In the genomic region with DNA sequence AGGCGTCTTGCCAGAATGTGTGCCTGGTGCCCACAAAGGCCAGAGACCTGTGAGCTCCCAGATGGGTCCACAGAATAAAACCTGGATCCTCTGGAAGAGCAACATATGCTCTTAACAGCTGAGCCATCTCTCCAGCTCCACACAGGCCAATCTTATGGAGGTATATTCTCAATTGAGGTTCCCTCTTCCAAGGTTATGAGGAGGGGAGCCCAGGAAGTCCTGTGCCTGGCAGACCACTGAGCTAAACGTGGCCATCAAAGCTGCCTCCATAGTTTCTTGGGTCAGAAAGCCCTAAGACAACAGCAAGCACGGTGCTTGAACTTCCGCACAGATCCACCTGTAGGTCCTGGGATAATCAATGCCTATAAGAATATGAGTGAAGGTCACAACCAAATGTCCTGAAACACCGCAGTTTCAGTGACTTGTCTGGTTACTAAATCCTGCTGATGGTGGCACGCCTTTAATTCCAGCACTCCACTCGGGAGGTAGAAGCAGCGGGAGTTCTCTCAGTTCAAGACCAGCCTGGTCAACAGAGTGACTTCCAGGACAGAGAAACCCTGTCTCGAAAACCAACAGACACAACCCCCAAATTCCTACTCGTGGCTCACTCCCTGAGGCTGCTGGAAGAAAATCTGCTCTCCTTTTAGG, we compare ENCODE assay signal across 8 mouse cellular contexts. TPM values are rescaled to one million over a fixed set of nuclear protein-coding genes. Genes with fewer than 3 reads are reported as not detected.
DNase-seq lines count a peak whose midpoint lies in the region; ATAC-seq and TF ChIP-seq lines count a peak whose summit lies in the region.

No protein-coding gene starts in this region.

- H3K27ac ChIP-seq in heart, embryonic 10.5 days = peak overlapping the region; percentile 90
- H3K27ac ChIP-seq in forebrain, embryonic 13.5 days = no peak overlapping the region
- no peak overlapping the region for H3K27ac ChIP-seq in liver, embryonic 14.5 days

- no peak for DNase-seq in heart, embryonic 10.5 days (ENCODE audit: low spot score)
- DNase-seq in heart, postnatal 36 days = no peak
- no peak for DNase-seq in liver, embryonic 14.5 days (ENCODE audit: low read depth in 3 of 3, low spot score in 3 of 3)
- DNase-seq in thymus, postnatal 0 days (ENCODE audit: low spot score) = no peak
- DNase-seq in frontal cortex, postnatal 14 days (ENCODE audit: low spot score in 2 of 2) = no peak

- H3K4me3 ChIP-seq in heart, embryonic 10.5 days = peak overlapping the region; percentile 94
- H3K4me3 ChIP-seq in C2C12 (ENCODE audit: insufficient read depth, poor library complexity, severe bottlenecking) = peak overlapping the region; percentile 92
- peak overlapping the region; percentile 91 for H3K4me3 ChIP-seq in forebrain, embryonic 13.5 days
- H3K4me3 ChIP-seq in liver, embryonic 14.5 days (ENCODE audit: insufficient read depth in 1 of 2, low read depth in 2 of 2, low read length in 2 of 2) = peak overlapping the region; percentile 80 to 85

- H3K4me2 ChIP-seq in forebrain, embryonic 13.5 days = peak overlapping the region; percentile 97
- peak overlapping the region; percentile 82 for H3K4me2 ChIP-seq in liver, embryonic 14.5 days (ENCODE audit: low read depth)

- peak overlapping the region; percentile 86 for H3K9ac ChIP-seq in forebrain, embryonic 13.5 days
- H3K9ac ChIP-seq in liver, embryonic 14.5 days (replicated peaks) = peak overlapping the region; percentile 81

- H3K27me3 ChIP-seq in heart, embryonic 10.5 days (ENCODE audit: insufficient read depth, poor library complexity, severe bottlenecking) = no peaks in the 10 kb centered on the region
- H3K27me3 ChIP-seq in C2C12 (ENCODE audit: control insufficient read depth, insufficient read depth, insufficient read length) = no peaks in the 10 kb centered on the region
- H3K27me3 ChIP-seq in forebrain, embryonic 13.5 days = 0 out of 2 replicates have a peak, but pooled peaks cover 2% of the 10 kb centered on the region
- no peaks in the 10 kb centered on the region for H3K27me3 ChIP-seq in liver, embryonic 14.5 days (ENCODE audit: control insufficient read depth, insufficient read depth, low read length)

- no peak for TF ChIP-seq EP300 in liver, embryonic 14.5 days (IDR thresholded peaks at IDR 0.05; ENCODE audit: low read depth)

- peaks cover 19% of the 10 kb centered on the region for H3K79me3 ChIP-seq in C2C12 (ENCODE audit: low read depth)

- H3K9me3 ChIP-seq in heart, embryonic 10.5 days = no peaks in the 10 kb centered on the region
- no peaks in the 10 kb centered on the region for H3K9me3 ChIP-seq in forebrain, embryonic 13.5 days (replicated peaks)
- no peaks in the 10 kb centered on the region for H3K9me3 ChIP-seq in liver, embryonic 14.5 days (ENCODE audit: control insufficient read depth, low read length)

- no peak for TF ChIP-seq CTCF in C2C12 (IDR thresholded peaks at IDR 0.05; ENCODE audit: control insufficient read depth, insufficient read depth, insufficient read length)
- TF ChIP-seq CTCF in liver, embryonic 14.5 days (IDR thresholded peaks at IDR 0.05; ENCODE audit: low read depth) = no peak

- 29% methylated on average over 10 of the region's 10 CpGs for WGBS in heart, embryonic 10.5 days
- 36% methylated on average over 10 of the region's 10 CpGs for WGBS in forebrain, embryonic 13.5 days
- 33% methylated on average over 10 of the region's 10 CpGs for WGBS in liver, embryonic 14.5 days (ENCODE audit: insufficient replicate concordance)

- peak overlapping the region; percentile 82 for H3ac ChIP-seq in C2C12 (ENCODE audit: control insufficient read depth, insufficient read length, low read depth)

- ATAC-seq in forebrain, embryonic 13.5 days = no peak
- no peak for ATAC-seq in liver, embryonic 14.5 days (ENCODE audit: insufficient read depth)
- no peak for ATAC-seq in granulocyte monocyte progenitor cell, adult 5-6 weeks (replicated peaks; ENCODE audit: poor library complexity, severe bottlenecking)

- H3K36me3 ChIP-seq in heart, embryonic 10.5 days = no peaks in the 10 kb centered on the region
- H3K36me3 ChIP-seq in C2C12 (ENCODE audit: control insufficient read depth, insufficient read depth) = no peaks in the 10 kb centered on the region
- H3K36me3 ChIP-seq in forebrain, embryonic 13.5 days (ENCODE audit: poor library complexity, severe bottlenecking) = no peaks in the 10 kb centered on the region
- H3K36me3 ChIP-seq in liver, embryonic 14.5 days (replicated peaks; ENCODE audit: control insufficient read depth, insufficient read depth, low read depth) = no peaks in the 10 kb centered on the region

- peaks cover 19% of the 10 kb centered on the region for H3K4me1 ChIP-seq in heart, embryonic 10.5 days
- peaks cover 19% of the 10 kb centered on the region for H3K4me1 ChIP-seq in forebrain, embryonic 13.5 days
- peaks cover 6 to 12% of the 10 kb centered on the region in 2 experiments; a peak in 3 of 4 replicates for H3K4me1 ChIP-seq in liver, embryonic 14.5 days (replicated peaks; ENCODE audit: control insufficient read depth in 2 of 2, insufficient read depth in 2 of 2, low read length in 1 of 2)

- H3K79me2 ChIP-seq in C2C12 (ENCODE audit: control insufficient read depth, insufficient read depth) = peaks cover 25% of the 10 kb centered on the region

- intact Hi-C loops in heart, postnatal 36 days (cut with DNase I) = no loop called here

TF ChIP-seq in C2C12, 6 proteins besides CTCF, POLR2A, EP300 and RAD21:
- TF ChIP-seq MYOD1 (IDR thresholded peaks at IDR 0.05; ENCODE audit: control insufficient read depth, insufficient read length, low read depth) = no peak
- TF ChIP-seq CEBPB (IDR thresholded peaks at IDR 0.05; ENCODE audit: low read depth) = no peak
- no peak for TF ChIP-seq MAX (IDR thresholded peaks at IDR 0.05)
- no peak for TF ChIP-seq USF1 (IDR thresholded peaks at IDR 0.05; ENCODE audit: low read depth)
- TF ChIP-seq MYOG (IDR thresholded peaks at IDR 0.05; ENCODE audit: control insufficient read depth, extremely low read depth, insufficient read length) = no peak
- no peak for TF ChIP-seq FOSL1 (IDR thresholded peaks at IDR 0.05; ENCODE audit: insufficient read depth, low read length, poor library complexity, severe bottlenecking)
TF ChIP-seq in C2C12: peak in this region for 0.

RNA-seq across cellular contexts. Expression of a gene that starts 0.9 kb away (rescaled TPM):
- polyA plus RNA-seq in heart, embryonic 10.5 days (2016; fragmentation: Nextera tagmentation; extraction: Ambion mirVana) = 44.3 and 54.4 TPM in 2 replicates
- 10 to 100 TPM; 12.2 to 12.3 TPM for total RNA-seq in heart, postnatal 36 days (2021)
- 53.5 TPM for polyA plus RNA-seq in C2C12 (2012; fragmentation: generic; extraction: Trizol)
- 44.3 and 50.6 TPM in 2 replicates for polyA plus RNA-seq in forebrain, embryonic 13.5 days (2015; fragmentation: Nextera tagmentation; extraction: Ambion mirVana)
- 9.7 and 17.0 TPM in 2 replicates for polyA plus RNA-seq in liver, embryonic 14.5 days (2012; rRNA removed)
- polyA plus RNA-seq in liver, embryonic 14.5 days (2014; fragmentation: Nextera tagmentation; extraction: Ambion mirVana) = 15.6 and 18.2 TPM in 2 replicates
- 41.4 and 44.4 TPM in 2 replicates for total RNA-seq in granulocyte monocyte progenitor cell, adult 5-6 weeks (2014; fragmentation: Nextera tagmentation)
- total RNA-seq in granulocyte monocyte progenitor cell, adult 5-6 weeks (2017) = 29.6 and 35.0 TPM in 2 replicates
- 31.6 and 32.7 TPM in 2 replicates for polyA plus RNA-seq in thymus, postnatal 0 days (2015; fragmentation: Nextera tagmentation; extraction: Ambion mirVana)
